Mouse (Mus musculus) cortical plate, adult 2 months (tissue): ENCODE data around the gene Zfp383.

Experiments used
- CTCF ChIP-seq: fragments of 200-500 bp; IDR thresholded peaks from 2 replicates; pipeline ENCODE4 v1.5.1; 2011; ENCODE audit warnings: mild to moderate bottlenecking, control low read depth, low read length; ENCODE audit not compliant: insufficient read depth; ENCODE audit errors: extremely low read depth
- POLR2A ChIP-seq: fragments of 200-500 bp; IDR thresholded peaks from 2 replicates; pipeline ENCODE4 v1.6.1; 2011; ENCODE audit warnings: mild to moderate bottlenecking, low read length, control low read depth; ENCODE audit not compliant: insufficient read depth; ENCODE audit errors: extremely low read depth

DNA sequence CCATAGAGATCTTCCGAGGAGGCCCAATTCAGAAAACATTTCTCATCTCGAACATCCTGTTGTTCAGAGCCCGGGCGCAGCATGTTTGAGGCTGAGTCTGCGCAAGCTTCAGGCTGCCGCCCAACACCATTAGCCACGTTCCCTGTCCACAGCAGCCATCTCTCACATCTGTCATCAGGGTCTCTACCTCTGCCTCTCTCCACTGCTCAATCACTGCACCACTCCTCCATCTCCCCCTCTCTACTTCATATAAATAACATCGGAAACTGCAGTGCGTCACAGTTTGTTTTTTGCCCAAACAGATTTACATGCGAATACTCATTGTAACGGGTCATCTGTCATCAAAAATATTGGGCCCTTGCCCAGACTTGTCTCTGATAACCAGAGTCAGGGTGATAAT lies 33.0 kb downstream of the Zfp383 start:
- TF ChIP-seq CTCF = no peak
- TF ChIP-seq POLR2A = no peak
